Mouse (Mus musculus) erythroid progenitor cell, adult 5-6 weeks (primary cell): ENCODE measurements around the gene Zbtb17. TPM values are rescaled to one million over a fixed set of nuclear protein-coding genes. Genes with fewer than 3 reads are reported as not detected.

ENCODE experiments used
- ATAC-seq: replicated peaks from 2 replicates; pipeline ENCODE4 v1.8.0; 2016; ENCODE audit warnings: moderate number of reproducible peaks, mild to moderate bottlenecking, moderate TSS enrichment, inconsistent platforms; ENCODE audit not compliant: poor library complexity, low FRiP score, severe bottlenecking
- total RNA-seq, 2 experiments: library from RNA; stranded (forward) in 1 of 2; stranded (reverse) in 1 of 2; fragments of 150-400 nt in 1 of 2; fragments of 186-747, 209-891 nt in 1 of 2; gene quantifications; 2 replicates each; pipeline versions ENCODE4 v1.2.3 to v1.2.4; 2015 to 2017; ENCODE audit warnings: low replicate concordance in 2 of 2

The Zbtb17 gene
- total RNA-seq, 2 experiments from 2014 or later, result 1.5 to 14.3 TPM

DNA sequence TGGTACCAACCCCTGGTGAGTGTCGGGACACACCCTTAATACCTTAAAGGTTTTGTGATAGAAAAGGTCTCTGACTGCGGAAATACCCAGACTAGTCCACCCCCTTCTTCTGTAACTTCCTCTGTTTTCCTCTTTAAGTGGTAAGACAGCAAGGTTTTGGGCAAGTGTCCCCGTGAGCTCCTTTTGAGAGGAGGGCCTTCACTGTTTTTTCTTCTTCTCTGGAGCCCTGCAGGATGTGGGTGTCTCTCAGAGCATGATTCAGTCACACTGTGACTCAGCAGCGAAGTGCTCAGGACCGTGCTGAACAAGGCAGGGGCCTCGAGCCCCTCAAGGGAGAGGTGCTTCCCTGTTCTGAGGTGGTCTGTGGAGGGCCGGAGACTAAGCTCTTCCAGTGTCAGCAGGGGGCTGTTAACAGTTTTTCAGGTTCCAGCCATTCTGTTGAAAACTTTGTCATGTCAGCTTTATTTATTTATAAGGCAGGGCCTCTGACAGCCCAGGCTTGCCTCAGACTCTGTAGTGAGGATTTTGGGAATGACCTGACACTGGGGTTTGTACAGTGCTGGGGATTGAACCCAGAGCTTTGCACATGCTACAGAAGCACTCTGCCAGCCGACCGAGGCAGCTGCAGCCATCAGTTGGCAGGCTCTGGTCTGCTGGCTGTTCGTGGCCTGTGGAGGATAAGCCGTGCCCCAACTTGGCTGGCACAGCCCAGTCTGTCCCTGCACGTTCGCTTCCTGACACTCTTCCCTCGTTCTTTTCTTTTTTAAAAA is 10.3 kb downstream of the Zbtb17 start:
- no peak for ATAC-seq

DNA sequence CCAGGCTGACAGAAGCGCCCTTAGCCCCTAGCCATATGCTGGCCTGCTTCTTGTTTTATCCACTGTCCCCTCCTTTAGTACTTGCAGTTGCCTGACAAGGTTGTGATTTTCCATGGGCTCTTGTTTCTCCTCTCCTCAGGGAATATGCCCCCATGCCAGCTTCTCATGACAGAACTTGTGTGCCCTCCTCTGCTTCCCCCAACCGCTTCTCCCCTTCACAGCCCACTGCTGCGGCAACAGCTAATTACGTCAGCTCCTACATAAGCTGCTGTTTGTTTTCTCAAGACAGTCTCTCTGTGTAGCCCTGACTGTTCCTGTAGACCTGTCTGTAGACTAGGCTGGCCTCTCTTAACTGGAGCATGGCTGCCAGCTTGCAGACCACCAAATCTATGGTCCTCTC is 11.1 kb downstream of the Zbtb17 start:
- no peak for ATAC-seq

DNA sequence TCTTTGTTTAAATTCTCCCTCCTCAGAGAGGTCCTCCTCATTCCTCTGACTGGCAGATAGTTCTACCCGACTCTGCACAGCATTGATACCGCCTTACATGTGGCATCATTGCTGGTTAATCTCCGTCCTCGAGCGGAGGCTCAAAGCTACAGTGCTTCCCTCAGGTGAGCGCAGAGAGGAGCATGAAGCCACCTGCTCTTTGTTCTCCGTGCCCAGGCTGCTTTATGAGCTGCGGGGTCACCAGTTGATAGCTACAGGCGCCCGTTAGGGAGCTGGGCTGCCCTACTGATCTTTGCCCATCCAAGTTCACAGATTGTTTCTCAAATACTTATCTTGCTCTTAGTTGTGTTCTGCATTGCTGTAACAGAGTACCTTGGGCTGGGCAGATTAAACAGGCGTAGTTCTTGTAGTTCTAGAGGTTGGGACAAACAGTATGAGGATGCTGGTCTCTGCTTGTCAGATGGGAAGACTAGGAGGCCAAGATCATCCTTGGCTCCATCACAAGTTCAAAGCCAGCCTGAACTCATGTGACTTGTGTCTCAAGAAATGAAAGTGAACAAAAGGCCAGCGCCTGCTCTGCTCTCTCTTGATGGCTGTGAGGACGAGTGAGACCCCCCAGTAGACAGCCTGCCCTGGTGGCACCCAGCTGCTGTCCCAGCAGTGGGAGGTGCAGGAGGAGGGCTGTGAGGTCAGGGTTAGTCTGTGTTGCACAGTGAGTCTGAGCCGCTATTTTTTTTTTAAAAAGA is 11.9 kb downstream of the Zbtb17 start:
- no peak for ATAC-seq

DNA sequence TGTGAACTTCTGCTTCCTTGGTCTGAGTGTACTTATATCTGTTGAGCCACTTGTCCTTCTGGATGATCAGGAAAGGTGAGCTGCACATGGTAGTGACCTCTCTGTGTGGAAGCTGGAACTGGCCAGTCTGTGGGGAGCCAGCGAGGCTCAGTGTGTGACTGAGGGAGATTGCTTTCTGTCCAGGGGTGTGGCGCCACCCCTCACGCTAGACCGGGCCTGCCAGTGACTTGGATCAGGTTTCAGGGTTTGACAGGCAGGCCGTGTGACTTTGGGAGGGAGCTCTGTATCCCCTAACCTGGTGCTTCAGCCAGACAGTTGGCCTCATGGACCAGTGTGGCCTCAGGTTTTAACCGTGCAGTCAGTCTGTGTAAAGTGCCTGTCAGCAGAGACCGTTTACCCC is 13.8 kb downstream of the Zbtb17 start:
- no peak for ATAC-seq

DNA sequence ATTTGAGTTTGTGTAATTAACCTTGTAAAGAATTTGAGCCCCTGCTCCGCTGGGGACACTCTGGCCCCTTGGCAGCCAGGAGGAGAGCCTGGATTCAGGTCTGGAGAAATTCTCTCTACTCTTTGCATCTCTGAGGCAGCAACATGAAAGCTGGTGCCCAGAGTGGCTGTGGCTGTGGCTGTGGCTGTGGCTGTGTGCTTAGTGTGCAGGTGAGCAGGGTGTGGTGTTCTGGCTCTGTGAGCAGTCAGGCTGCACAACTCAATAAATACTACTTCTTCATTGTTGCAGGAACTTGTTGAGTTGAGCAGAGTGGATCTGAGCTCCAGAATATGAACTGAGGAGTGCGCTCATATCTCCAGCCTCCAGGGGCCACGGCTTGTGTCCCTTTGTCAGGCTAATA is 14.4 kb downstream of the Zbtb17 start:
- ATAC-seq, result no peak

DNA sequence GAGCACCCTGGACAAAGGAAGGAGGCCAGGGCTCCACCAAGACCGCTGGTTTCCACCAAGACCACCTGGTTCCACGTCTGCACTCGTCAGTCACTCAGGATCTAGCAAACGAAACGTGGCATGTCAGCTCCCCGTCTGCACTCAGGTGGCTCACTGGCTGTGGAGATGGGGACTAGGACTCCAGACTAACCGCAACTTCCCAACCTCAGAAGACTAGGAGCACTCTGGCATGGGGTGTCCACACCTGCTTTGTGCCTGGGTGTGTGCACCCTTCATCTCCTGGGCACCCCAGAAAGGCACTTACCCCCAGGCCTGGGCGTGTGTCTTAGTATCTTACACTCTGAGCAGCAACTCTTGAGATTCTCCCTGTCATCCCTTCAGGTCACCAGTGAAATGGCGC is 15.3 kb downstream of the Zbtb17 start:
- no peak for ATAC-seq

DNA sequence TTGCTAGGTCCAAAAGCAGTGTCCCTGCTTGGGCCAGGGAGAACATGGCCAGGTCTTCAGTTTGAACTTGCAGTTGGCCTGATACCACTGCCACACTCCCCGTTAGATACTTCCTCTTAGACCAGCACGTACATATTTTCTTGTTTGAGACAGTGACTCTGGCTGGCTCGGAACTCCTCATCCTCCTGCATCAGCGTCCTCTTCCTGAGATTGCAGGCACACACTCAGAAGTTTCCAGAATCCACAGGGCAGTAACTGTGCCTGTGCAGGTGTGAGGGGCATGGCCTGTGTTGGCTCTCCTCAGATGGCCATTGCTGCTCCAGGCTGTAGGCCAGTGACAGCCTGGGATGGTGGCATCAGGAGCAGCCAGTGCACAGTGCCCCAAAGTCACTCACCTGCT is 16.0 kb downstream of the Zbtb17 start:
- no peak for ATAC-seq

DNA sequence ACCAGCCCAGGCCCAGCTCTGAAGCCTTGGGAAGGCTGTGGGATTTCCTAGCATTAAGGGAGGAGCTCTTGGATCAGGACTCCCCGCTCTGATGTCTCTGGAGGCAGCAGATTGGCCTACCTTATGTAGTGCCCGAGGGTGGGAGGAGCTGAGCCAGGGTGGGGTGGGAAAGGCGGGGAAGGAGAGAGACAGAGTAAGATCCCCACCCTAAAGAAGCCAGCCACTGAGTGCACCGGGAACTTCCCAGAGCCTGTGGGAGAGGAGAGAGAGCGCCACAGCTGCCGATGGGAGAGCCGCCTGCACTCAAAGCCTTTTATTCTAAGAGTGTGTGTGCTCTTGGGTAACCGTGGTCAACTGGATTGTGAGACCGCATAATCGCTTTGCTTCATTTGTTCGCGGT is 16.6 kb downstream of the Zbtb17 start:
- no peak for ATAC-seq

DNA sequence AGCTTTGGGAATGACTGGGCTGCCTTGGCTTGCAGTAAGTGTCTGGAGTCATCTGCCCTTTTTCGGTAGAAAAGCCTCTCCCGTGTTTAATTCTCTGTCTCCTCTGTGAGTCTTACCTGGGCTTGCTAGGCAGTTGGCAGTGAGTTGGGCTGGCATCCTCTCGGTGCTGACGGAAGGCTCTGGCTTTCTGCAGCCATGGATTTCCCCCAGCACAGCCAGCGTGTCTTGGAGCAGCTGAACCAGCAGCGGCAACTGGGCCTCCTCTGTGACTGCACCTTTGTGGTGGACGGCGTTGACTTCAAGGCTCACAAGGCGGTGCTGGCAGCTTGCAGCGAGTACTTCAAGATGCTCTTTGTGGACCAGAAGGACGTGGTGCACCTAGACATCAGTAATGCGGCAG is 17.1 kb downstream of the Zbtb17 start:
- no peak for ATAC-seq

DNA sequence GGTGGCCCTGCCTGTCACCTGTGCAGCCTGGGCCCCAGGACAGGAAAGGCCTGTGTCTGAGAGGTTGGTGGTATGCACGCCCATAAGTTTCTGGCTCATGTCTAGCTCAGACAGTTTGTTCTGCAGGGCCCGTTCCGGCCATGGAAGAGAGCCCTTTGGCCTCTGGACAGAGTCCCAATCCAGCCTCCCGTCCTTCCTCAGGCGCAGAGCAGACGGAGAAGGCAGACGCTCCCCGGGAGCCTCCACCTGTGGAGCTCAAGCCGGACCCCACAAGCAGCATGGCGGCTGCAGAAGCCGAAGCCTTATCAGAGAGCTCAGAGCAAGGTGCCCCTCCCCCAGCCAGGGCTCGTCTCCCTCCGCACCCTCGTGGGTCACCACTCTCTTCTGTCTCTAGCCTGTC is 19.0 kb downstream of the Zbtb17 start:
- no peak for ATAC-seq

DNA sequence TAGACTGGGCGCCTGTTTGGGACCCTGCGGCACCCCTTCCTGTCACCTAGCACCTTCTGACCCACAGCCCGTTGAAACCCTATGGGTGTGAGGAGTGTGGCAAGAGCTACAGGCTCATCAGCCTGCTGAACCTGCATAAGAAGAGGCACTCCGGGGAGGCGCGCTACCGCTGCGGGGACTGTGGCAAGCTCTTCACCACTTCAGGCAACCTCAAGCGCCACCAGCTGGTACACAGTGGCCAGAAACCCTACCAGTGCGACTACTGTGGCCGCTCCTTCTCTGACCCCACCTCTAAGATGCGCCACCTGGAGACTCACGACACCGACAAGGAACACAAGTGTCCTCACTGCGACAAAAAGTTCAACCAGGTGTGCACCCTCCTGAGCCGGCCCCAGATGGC is 20.3 kb downstream of the Zbtb17 start:
- ATAC-seq, result no peak

DNA sequence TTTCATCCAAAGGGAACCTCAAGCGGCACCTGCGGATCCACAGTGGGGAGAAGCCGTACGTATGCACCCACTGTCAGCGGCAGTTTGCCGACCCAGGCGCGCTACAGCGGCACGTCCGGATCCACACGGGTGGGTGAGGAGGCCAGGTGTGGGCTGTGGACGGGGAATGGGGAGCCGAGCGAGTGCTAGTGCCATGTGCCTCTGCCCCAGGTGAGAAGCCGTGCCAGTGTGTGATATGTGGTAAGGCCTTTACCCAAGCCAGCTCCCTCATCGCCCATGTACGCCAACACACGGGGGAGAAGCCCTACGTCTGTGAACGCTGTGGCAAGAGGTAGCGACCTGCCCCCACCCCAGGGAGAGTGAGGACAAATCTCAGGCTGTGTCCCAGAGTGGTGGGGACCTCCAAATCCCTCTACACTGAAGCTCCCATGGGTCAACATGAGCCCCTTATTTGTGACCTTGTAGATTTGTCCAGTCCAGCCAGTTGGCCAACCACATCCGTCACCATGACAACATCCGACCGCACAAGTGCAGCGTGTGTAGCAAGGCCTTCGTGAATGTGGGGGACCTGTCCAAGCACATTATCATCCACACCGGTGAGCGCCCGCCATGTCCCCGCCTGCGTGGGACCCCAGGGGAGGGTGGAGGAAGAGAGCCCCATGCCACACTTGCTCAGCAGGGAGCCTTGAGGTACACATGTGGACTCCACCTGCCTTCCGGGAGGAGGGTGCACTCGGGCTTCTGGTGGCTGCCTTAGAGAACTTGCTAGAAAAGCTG is 21.2 kb downstream of the Zbtb17 start:
- ATAC-seq, result no peak

DNA sequence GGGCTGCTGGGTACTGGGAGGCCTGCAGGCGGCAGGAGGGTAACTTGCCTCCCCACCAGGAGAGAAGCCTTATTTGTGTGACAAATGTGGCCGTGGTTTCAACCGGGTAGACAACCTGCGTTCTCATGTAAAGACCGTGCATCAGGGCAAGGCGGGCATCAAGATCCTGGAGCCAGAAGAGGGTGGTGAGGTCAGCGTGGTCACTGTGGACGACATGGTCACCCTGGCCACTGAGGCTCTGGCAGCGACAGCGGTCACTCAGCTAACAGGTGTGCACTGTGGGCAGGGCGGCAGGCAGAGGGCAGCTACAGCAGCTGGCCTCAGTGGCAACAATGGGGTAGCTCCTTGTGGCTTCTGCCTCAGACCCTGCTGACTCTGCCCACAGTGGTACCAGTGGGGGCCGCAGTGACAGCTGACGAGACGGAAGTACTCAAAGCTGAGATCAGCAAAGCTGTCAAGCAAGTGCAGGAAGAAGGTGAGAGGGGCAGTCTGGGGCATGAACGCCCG is 21.9 kb downstream of the Zbtb17 start:
- ATAC-seq, result no peak

DNA sequence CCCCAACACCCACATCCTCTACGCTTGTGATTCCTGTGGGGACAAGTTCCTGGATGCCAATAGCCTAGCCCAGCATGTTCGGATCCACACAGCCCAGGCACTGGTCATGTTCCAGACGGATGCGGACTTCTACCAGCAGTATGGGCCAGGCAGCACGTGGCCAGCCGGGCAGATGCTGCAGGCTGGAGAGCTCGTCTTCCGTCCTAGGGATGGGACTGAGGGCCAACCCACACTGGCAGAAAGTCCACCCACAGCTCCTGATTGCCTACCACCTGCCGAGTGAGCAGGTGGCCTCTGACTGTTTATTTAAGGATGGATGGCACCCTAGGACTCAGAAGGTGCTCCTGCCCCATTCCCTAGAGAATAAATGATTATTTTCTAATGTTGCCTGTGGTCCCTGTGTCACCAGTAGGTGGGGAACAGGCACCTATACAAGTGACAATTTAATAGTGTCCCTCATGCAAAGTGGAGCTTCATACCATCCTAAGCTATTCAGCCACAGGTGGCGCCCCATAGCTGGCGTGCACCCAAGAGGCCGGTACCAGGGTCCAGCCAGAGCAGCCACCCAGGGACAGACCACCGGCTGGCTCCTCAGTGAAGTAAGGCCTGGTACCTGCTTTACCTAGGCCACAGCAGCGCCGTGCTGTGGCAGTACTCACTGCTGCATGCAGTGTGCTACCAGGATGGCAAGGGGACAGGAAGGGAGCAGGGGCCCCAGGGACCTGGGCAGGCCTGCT is 22.6 kb downstream of the Zbtb17 start:
- no peak for ATAC-seq

DNA sequence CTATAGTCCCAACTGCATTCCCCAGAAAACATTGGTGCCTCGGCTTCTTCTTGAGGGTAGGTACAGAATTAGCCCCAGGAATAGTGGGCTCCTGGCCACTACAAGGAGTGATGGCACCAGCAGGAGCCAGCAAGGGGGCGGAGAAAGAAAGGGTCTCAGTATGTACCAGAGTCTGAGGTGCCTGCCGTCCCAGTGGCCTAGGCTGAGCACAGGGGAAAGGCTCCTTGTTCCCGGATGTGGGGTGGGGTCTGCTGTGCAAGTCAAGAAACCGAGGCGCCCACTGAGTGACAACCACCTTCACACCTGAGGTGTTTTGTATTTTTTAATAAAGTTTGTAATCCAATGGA is 23.1 kb downstream of the Zbtb17 start:
- no peak for ATAC-seq

DNA sequence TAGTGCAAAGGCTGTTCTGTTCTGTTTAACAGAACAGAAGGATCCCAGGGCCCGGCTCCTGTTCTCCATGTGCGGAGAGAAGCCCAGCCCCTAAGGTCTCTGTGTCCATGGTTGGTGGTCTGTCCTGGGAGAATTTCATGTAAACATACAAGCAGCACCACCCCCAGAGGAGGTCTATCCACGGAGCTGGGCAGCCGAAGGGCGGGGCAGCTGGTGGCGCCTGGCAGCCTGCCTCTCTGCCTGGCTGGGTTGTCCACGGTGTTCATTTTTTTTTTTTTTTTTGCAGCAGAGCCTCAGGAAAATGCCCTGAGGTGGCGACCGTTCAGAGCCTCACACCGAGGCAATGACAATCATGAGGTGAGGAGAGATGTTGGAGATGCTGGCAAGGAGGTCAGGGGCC is 24.1 kb downstream of the Zbtb17 start:
- ATAC-seq, result no peak

DNA sequence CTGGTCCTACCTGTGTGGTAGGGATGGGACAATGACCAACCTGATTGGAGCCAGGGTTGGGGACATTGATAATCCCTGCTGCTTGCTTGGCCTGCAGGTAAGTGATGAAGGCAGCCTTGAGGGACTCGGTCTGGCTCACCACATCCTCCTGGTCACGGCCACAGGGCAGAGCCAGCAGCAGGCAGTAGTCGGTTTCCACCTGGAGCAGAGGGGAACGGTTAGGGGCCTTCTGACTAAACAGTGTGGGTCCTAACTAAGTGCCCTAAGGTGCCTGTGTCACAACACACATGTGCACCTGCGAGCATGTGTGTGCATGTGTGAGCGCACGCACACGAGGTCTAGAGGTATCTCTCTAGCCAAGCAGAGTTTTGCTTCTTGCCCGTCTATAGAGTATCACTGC is 24.9 kb downstream of the Zbtb17 start:
- ATAC-seq, result no peak

DNA sequence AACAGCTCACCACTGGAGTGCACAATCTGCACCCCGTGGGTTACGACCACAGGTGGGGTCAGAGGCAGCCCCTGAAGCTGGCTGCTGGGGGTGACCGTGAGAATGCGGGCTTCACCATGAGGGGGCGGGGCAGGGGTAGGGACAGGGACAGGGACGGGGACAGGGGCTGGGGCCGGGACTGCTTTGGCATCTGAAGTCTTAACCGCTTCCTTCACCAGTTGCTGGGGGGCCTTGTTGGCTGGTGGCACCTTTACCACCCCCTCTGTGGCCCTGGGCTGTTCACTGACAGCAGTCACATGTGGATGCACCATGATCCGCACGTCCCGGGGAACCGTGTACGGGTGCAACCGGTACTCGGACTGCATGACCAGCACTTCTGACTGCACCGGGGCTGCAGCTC is 27.0 kb downstream of the Zbtb17 start:
- ATAC-seq, result no peak

DNA sequence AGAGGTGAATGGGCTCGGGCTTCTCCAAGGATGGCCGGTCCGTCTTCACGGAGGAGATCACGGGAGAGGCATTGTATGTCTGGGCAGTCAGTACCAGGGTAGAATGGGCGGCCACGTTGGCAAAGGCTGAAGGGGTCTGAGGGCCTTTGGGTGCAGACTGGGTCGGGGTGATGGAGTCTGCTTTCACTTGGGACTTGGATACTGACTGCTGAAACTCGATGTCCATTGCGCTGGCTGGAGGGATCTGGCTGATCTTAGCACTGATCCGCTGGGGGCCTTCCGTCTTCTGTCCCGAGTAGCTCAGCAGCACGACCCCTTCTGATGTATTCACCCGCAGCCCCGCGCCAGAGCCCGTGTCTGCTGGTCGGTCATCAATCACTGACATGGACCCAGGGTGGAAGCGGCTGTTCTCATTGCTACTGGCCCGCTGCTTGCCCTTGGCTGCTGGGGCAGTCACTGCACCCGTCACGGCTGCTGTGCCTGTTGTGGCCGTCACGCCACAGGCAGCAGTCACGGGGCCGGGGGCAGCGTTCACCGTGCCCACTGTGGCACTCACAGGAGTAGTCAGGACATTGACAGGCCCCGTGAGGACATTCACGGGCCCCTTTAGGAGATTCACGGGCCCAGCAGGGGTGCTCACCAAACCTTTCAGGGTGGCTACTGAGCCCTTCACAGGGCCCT is 28.3 kb downstream of the Zbtb17 start:
- ATAC-seq, result no peak

DNA sequence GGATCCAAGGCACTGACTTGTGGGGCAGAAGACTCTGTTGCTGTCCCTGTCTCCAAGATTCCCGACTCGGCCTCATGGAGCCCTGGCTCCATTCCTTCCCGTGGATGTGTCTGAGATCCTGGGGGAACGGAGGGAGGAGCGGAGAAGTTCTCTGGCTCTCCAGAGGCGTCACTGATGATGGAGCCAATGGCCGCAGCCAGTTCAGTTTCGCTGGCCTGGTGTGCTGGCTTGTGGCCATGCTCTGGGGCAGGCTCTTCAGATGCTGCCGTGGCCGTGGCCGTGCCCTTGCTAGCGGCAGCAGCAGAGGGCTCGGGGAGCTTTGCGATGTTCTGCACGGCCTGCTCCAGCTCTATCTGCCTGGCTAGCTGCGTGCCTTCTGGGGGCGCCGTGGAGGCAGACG is 30.0 kb downstream of the Zbtb17 start:
- ATAC-seq, result no peak
